Mouse (Mus musculus) left cerebral cortex, postnatal 14 days (tissue): ENCODE measurements at regions not wholly inside any gene's neighbourhood (a gene's known extent, or its start where the extent isn't known, plus 50 kb on each side); places are given as distances from the start of the nearest gene placed in this dataset.
A peak's percentile ranks its signal among the peaks of the same experiment; 100 is the strongest.
"Not testable (repeated sequence)": the region's sequence is repeated elsewhere in the genome, so short reads cannot be mapped to it uniquely, and the experiment has no call there.

Source experiments
- DNase-seq, 2 experiments: peaks; one replicate each; pipeline ENCODE4 v3.0.0; 2021 to 2022; ENCODE audit warnings: low spot score in 2 of 2, mixed read lengths in 1 of 2
- intact Hi-C: fragments of 180-260 bp; cut with DNase I; formaldehyde crosslinking; loops from one replicate; pipeline ENCODE4 v1.15.1; 2025

DNA sequence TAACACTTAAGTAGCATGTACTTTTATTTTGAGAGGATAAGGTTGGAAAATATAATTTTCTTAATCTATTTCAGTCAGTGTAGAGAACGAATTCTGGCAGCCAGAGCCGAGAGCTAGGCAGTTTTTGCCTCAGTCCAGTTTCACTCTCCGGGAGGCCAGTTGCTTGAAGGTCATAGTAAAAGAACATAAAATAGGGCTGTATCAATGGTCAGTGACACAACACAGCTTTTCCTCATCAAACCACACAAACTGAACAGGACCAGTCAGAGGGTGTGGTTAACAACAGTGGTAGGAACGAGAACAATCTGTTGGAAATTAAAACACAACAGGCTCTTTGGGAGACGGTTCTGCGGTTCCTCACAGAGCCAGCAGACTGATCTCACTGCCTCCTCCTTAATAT, 105.9 kb upstream of the Ipo5 start:
- no peak for DNase-seq
- intact Hi-C loops, result loop anchor here (5.0 kb wide), 1 partner anchor 128 kb away; no protein-coding TSS in a partner anchor

GRCm38 (mm10) chr14:120805816-120806552, 105.0 kb upstream of the Ipo5 start:
- DNase-seq, result not testable (repeated sequence)
- intact Hi-C loops, result loop anchor here (5.0 kb wide), 1 partner anchor 129 kb away; no protein-coding TSS in a partner anchor

DNA sequence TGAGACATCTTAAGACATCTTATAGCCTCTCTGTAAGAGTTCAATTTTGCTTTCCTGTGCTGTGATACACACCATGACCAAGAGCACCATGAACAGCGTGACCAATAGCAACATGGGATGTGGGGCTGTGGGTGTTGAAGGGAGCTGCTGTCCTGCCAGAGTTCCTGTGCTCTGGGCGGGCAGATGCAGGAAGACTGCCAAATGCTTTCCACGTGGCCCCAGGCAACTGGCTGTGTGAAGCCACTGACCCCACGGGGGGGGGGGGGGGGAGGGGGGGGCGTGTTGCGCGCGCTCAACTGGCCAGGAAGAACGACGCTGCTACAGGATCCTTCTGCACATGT, 104.5 kb upstream of the Ipo5 start:
- no peak for DNase-seq
- intact Hi-C loops, result loop anchor here (5.0 kb wide), 1 partner anchor 129 kb away; no protein-coding TSS in a partner anchor

DNA sequence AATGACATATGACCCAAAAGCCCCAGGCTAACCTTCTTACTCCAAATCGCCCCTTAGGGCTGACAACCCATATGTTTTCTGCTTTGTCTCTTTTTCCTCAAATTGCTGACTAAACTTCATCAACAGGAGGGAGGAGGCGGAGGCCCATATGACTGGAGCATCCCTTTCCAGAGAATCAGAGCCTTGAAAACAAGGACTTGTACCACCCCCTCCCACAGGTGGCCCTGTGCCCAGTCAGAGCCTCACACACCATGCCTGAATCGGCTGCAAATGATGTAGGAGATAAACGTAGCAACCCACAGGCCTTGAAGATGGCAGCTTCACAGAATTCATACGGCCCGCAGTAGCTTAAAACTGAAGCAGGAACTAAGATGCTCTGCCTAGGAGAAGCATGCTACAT, 101.7 kb upstream of the Ipo5 start:
- intact Hi-C loops, result loop anchor here (5.0 kb wide), 1 partner anchor 132 kb away; no protein-coding TSS in a partner anchor
- DNase-seq, result peak; percentile 63 to 68

GRCm38 (mm10) chr14:120813938-120814337, 97.1 kb upstream of the Ipo5 start:
- no peak for DNase-seq
- intact Hi-C loops, result loop anchor here (10.0 kb wide), 1 partner anchor 739 kb away; no protein-coding TSS in a partner anchor

GRCm38 (mm10) chr14:120815126-120815525, 95.9 kb upstream of the Ipo5 start:
- intact Hi-C loops, result loop anchor here (10.0 kb wide), 1 partner anchor 740 kb away; no protein-coding TSS in a partner anchor
- DNase-seq, result not testable (repeated sequence)

DNA sequence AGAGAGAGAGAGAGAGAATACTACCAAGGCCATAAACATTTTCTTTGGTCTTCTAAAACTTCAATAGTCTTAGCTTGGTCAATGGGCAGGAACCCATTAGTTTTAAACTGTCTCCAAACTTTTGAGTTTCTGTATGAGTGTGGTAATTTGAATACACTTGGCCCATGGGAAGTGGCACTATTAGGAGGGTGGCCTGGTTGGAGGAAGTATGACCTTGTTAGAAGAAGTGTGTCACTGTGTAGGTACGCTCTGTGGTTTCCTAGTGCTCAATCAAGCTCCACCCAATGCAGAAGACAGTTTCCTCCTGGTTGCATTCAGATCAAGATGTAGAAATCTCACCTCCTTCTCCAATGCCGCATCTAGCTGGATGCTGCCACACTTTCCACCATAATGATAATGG, 94.5 kb upstream of the Ipo5 start:
- DNase-seq, result no peak
- intact Hi-C loops, result loop anchor here (10.0 kb wide), 1 partner anchor 742 kb away; no protein-coding TSS in a partner anchor

DNA sequence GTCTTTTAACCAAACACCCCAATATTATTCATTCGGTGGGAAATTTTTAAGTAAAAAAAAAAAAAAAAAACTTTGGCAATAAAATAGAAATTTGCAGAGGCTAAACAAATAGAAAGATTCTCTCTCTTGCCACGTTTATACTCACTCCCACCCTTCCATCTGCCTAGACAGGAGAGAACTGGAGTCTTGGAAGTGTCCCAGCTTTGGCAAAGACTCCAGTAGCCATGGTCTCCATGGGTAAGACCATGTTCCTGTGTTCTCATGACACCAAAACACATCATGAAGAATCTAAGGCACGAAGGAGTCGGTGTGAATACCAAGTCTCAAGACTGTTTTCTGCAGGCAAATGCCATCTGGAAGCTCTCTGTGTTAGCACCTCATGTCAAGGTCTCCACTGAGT, 84.8 kb upstream of the Ipo5 start:
- intact Hi-C loops, result no loop called here
- DNase-seq, result peak in 1 of 2 experiments; percentile 57

DNA sequence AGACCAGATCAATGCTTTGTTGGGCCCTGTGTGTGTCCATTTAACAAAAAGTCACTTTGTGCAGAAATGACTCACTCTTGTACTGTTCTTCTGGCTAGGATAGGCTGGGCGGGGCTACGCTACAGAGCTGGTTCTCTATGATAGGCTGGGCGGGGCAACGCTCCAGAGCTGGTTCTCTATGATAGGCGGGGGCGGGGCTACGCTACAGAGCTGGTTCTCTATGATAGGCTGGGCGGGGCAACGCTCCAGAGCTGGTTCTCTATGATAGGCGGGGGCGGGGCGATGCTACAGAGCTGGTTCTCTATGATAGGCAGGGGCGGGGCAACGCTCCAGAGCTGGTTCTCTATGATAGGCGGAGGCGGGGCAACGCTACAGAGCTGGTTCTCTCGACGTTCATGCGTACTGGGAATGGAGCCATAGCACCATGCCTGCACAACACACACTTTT, 80.6 kb upstream of the Ipo5 start:
- intact Hi-C loops, result loop anchor here (2.0 to 10.0 kb wide), 5 partner anchors 82 to 620 kb away; partner anchors contain the start of gene Ipo5
- peak in 1 of 2 experiments; percentile 66 for DNase-seq

DNA sequence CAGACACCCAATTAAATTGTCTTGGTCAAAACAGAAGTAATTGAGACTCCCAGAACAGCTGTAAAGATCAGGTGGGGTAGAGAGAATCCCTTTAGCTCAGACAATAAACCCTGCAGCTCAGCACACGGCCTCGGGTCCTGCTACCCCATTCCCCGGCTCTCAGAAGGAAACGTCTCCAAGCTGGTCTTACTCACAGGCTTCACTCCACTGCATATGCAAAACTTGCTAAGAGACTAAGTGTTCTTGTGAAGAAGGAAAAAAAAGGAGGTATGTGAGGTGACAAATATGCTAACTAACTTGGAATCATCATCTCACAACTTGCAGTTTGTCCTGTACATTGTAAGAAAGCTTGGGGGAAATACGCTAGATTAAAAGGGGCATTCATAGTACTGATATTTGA, 79.6 kb upstream of the Ipo5 start:
- DNase-seq, result peak in 1 of 2 experiments; percentile 63
- intact Hi-C loops, result loop anchor here (2.0 to 10.0 kb wide), 5 partner anchors 81 to 619 kb away; partner anchors contain the start of gene Ipo5

GRCm38 (mm10) chr14:120831847-120832613, 79.0 kb upstream of the Ipo5 start:
- intact Hi-C loops, result loop anchor here (2.0 to 10.0 kb wide), 5 partner anchors 80 to 619 kb away; partner anchors contain the start of gene Ipo5
- peak; percentile 95 for DNase-seq

GRCm38 (mm10) chr14:120834821-120835220, 76.2 kb upstream of the Ipo5 start:
- intact Hi-C loops, result loop anchor here (5.0 to 10.0 kb wide), 4 partner anchors 77 to 420 kb away; partner anchors contain the start of gene Ipo5
- no peak for DNase-seq

DNA sequence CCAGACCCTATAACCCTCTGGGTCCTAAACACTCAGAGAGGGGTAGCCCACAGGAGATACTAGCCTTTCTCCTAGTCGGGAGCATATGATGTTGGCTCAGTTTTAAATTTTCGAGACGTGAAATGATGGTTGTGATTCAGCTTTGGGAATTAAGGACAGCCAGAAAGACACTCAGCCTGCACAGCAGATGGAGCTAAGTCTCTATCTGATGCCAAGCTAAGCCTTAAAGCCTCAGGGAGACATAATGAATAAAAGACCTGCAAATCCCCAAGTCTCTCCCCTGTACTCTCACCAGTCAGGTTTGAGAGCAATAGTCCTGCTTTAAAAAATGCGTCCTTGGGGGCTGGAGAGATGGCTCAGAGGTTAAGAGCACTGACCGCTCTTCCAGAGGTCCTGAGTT, 75.3 kb upstream of the Ipo5 start:
- intact Hi-C loops, result loop anchor here (10.0 kb wide), 3 partner anchors 139 to 419 kb away; no protein-coding TSS in a partner anchor
- peak; percentile 49 to 71 for DNase-seq

GRCm38 (mm10) chr14:120836535-120837316, 74.3 kb upstream of the Ipo5 start:
- DNase-seq, result peak in 1 of 2 experiments; percentile 63
- intact Hi-C loops, result loop anchor here (10.0 kb wide), 3 partner anchors 138 to 418 kb away; no protein-coding TSS in a partner anchor

GRCm38 (mm10) chr14:120840900-120841299, 70.1 kb upstream of the Ipo5 start:
- intact Hi-C loops, result no loop called here

GRCm38 (mm10) chr14:120841311-120841710, 69.7 kb upstream of the Ipo5 start:
- DNase-seq, result no peak
- intact Hi-C loops, result no loop called here

More at GRCm38 (mm10) chr14:120840900-120841299, 70.1 kb upstream of the Ipo5 start:
- no peak for DNase-seq

DNA sequence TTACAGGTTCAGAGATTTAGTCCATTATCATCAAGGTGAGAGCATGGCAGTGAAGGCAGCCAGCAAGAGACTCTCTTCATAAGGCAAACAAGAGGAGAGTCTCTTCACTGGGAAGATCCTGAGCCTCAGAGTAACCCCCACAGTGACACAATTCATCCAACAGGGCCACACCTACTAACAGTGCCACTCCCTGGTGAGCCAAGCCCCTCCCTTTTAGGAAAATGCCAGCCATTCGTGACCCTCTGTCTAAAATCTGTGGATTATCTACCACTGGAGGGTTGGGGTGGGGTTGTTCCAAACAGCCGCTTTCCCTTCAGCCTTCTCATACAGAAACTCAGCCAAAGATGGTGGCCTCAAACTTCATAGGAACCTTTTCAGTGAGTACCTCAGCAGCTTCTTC, 65.9 kb upstream of the Ipo5 start:
- no peak for DNase-seq
- intact Hi-C loops, result loop anchor here (5.0 kb wide), 1 partner anchor 42 kb away; no protein-coding TSS in a partner anchor

- intact Hi-C loops, result loop anchor here (5.0 kb wide), 1 partner anchor 41 kb away; no protein-coding TSS in a partner anchor
- no peak for DNase-seq
These were observed 64.8 kb upstream of the Ipo5 start for GRCm38 (mm10) chr14:120846073-120846850.
